In genomic region chr5:24078420-24079179, GRCm38 (mm10) we compare ENCODE assay signal across 1 mouse cellular context.
TF ChIP-seq lines count a peak whose summit lies in the region.

No protein-coding gene starts in this region.

TF ChIP-seq in CH12.LX, 34 proteins besides CTCF, POLR2A, EP300 and RAD21 (continued from another document):
- TF ChIP-seq MAZ (IDR thresholded peaks at IDR 0.05; ENCODE audit: low read depth, low read length) (no peak), CHD1 (IDR thresholded peaks at IDR 0.05; ENCODE audit: low read depth, low read length) (no peak), MAX (IDR thresholded peaks at IDR 0.05; ENCODE audit: low read length) (no peak), IRF4 (IDR thresholded peaks at IDR 0.05; ENCODE audit: low read depth, low read length) (peak; percentile 63), ETS1 (conservative IDR thresholded peaks at IDR 0.05; ENCODE audit: low read depth, low read length) (no peak)
